Mouse (Mus musculus): ENCODE measurements around the gene Fam240a.
A peak's percentile ranks its signal among the peaks of the same experiment; 100 is the strongest.

Gene Fam240a

GRCm38 (mm10) chr9:110944265-110944664, 27.6 kb upstream of the Fam240a start:
- peak; percentile 54 for DNase-seq

- DNase-seq: peak; percentile 61
Observed at GRCm38 (mm10) chr9:110937506-110938490, 21.1 kb upstream of the Fam240a start.

- no peak for DNase-seq
Observed at GRCm38 (mm10) chr9:110935941-110936340, 19.3 kb upstream of the Fam240a start.

DNA sequence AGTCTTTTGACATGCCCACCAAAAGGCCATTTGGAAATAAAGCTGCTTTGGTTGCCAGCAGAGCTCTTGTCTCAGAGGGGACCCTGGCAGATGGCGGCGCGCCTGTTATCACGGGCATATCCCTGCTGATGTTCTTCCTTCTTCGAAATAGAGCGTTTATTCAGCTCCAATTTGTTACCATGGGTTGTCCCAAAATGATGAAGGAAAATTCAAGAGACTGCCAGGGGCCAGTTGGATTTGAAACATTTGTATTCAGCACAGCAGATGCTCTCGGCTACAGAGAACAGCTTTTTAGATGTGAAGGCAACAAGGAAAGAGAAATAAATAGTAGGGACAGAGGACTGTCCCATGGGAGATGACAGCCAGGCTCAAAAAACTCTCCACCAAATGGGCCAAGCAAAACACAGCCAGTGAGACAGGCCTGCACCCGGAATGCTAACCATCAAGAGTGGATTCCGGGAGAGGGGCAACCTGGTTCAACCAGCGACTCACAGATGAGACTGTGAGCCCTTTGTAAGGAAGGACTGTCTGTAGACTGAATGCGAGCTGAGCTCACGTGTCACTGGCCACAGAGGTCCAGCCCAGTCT, 17.3 kb upstream of the Fam240a start:
- no peak for DNase-seq

DNA sequence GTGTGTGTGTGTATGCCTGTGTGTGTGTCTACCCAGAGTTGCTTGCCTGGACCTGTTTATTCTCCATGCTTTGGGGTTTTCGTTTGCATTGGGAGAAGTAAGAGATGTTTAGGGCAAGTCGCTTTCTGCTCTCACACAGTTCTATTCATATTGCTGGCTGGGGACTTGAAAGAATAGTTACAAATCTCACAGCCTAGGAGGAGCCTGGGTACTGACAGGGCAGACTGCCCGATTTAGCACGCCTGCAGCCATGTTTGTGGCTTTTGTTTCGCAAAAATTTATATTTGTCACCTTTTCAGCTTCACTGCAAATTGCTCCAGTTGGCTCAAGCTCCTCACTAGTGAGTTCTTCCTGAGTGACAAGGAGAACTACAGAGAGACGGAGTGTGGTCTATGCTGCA, 14.9 kb upstream of the Fam240a start:
- no peak for DNase-seq

GRCm38 (mm10) chr9:110922759-110923158, 6.1 kb upstream of the Fam240a start:
- DNase-seq: peak; percentile 85

DNA sequence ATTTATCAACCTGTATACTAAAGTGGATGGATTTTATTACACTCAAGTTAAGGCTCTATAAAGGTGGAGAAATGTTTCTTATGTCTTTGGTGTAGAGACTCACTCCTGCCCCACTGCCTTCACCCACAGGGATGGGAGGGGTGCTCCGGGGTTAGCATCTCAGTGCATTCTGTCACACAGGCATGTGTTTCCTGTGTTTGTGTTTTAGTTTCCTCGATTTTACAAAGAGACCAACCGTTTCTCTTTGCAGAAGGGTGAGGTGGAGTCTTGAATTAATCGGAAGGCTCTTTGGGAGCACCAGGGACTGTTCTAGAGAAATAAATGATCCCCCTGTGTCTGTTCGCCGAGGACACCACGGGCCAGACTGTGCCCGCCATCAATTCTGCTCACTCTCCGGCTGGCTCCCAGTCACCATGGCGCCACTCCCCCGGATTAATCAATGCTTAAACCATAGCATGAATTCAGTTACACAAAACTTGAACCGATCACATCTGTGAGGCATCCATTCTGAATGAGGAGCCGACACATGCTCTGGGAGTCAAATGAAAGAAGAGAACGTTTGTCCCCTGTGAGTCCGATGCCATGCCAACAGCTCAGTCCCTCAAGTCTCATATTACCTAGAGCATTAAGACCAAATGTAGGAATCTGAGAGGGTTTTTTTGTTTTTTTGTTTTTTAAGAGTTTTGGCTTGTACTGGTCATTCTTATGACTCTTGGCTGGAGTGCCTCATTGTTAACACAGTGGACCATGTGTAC, 4.2 kb upstream of the Fam240a start:
- peak; percentile 16 for DNase-seq

DNA sequence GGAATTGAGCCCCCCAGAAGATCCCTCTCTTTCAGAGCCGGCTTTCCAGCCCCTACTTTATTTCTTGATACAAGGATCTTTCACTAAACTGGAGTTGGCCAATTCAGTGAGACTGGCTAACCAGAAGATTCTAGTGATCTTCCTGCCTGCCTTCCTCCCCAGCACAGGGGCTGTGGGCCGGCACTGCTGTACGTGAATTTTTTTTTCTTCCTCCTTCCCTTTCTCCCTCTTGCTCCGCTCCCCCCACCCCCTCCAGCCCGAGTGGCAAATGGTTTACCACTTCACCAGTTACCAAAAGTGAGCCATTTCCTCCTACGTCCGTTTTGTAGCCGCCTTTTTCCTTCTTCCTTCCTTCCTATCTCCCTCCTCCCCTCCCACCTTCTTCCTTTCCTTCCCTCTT, 1.2 kb downstream of the Fam240a start:
- no peak for DNase-seq

DNA sequence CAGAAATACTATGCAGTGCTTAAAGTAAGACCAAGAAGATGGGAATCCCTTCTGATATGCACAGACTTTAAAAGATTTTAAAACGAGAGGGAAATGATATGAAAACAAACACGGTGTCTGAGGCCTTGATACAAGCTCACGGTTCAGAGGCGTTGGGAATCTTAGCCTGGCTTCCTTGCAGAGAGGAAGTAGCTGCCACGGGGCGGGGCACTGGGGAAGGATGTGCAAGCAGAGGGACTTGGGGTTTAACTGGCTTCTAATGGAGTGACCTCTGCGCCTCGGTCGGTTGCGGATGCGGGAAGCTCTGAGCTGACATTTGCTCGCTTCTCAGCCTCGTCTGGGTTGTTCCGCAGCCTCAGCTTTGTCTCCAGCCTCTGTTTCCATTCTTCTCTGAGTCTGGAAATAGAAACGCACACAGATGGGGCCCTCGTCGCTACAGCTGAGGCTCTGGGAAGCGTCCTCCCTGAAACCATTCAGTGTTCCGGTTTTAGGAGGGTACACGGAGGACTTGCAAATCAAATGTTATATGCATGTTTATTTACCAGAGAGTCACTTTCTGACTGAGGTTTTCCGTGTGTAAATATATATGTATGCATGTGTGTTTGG, 1.9 kb downstream of the Fam240a start:
- DNase-seq: no peak

GRCm38 (mm10) chr9:110909371-110909967, 7.2 kb downstream of the Fam240a start:
- DNase-seq: no peak

DNA sequence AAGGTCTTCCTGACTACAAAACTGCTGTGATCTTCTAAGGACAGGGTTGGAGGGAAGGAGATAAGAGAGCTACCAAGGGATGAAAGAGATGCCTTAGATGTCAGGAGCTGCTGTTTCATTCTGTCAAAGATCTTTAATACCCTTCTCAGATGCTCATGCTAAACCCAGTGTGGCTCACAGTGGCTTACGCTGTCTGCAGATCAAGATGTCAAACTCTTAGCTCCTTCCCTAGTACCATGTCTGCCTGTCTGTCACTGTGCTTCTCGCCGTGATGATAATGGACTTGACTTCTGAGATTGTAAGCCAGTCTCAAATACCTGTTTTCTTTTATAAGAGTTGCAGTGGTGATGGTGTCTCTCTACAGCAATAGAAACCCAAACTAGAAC, 8.0 kb downstream of the Fam240a start:
- no peak for DNase-seq

DNA sequence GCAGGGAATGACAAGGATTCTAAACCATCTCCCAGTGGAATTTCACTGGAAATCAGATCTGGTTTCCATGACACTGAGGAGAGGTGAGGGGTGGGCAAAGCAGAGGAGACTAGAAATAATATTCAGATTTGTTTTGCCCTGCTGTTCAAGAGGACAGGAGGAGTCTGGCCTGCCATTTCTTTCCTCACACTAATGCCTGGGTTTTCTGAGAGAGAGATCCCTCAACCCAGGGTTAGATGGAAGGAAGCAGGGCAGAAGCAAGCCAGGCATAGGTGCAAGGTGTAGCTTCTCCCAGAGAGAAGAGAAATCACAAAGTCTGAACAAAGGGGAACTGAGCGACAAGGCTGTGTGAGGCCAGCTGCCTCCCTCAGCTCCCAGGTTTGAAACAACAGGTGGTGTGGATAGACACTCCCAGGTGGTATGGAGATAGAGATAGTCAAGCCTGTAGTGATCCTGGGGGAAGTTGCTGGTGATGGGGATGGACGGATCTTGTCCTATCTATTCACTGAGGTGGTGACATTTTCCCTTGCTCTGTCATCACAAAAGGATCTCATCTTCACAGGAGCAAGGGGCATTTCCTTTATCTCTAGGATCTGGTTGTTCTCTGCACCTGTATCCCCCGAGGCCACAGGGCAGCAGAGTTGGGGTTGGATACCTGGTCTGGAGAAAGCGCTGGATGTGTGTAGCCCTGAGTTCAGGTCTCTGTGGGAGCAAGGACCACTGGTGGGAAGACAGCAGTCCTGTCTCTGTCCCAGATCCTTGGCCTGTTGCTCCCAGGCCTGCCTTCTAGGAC, 8.6 kb downstream of the Fam240a start:
- no peak for DNase-seq

DNA sequence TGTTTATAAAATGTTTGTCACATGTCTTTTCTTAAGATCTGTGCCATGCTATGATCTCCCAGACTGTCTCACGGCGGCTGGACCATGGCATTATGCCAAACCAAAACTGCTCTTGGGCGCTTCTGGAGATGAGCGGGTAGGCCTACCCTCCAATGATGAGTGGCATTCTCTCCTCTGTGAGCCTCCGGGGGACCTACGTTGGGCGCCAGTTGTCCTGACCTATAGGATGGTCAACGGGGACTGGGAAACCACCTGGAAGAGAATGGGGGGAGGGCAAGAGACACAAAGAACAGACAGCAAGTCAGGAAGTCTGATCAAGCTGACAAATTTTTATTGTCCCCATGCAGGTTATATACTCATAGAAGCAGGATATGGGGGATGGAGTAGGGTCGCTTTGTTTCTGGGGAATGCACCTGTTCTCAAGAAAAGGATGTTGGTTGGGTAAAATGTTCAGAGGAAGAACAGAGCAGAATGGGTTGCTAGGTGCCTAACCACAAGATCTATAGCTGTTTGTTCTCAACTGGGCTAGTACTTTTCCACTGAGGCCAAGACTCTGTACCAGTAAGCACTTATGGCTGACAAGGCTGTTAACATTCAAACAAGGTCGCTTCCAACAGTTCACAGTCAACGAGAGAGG, 9.3 kb downstream of the Fam240a start:
- DNase-seq: no peak

DNA sequence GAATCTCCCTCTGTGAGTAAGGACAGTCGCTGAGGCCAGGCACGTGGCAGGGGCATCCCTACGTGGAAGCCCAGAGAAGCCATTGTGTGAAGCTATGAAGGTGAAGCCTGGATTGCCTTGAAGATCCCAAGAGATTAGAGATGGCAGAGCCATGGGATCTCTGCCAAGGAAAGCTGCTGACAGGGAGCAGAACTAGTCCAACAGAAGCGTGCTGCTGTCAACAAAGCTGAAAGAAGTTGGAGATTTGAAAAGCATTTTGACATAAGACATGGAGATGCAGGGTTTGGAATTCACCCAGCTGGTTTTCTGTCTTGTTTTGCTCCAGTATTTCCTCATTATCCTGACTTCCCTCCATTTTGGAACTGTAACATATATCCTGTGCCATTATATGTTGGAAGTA, 14.4 kb downstream of the Fam240a start:
- DNase-seq: no peak

DNA sequence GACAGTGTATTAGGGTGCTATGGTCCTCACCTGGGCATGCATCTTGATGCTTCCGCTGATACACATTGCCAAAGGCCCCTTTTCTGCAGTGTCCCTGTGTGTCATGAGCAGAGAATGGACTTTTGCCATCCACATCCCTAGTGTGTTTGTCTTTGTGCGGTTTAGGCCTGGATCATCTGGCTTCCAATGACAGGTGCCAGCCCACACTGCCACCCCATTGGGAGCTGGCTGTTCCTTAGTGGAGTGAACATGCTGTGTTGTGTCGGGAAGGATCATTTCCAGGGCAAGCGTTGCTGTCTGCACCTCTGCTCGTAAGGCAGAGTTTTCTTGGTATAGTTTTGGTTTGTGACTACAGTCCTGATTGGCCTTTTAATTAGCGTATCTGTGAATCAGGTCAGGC, 15.5 kb downstream of the Fam240a start:
- no peak for DNase-seq

DNA sequence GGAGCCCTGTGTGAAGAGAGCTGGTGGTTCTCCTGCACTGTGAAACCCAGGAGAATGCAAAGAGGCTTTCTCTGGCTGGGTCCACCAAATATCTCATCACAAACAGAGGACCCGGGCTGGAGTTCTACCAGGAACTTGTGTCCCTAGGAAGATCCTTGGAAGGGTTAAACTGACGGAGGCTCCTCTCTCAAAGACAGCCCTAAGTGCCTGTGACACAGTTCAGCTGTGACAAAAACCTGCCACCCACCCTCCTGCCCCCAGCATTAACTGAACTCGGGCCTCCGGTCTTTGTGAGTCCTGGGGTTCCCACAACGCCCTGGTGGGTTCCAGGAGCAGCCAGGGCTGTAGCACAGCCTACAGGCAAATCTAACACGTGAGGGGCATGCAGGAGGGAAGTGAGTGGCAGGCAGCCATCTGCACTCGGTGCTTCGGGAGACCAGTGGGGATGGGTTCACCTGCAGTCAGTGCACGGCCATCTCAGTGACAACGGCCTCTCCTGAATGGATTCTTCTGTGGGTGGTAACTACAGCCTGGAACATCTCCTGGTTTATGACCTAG, 17.1 kb downstream of the Fam240a start:
- no peak for DNase-seq

- DNase-seq: peak; percentile 67
Observed at GRCm38 (mm10) chr9:110896595-110896994, 20.1 kb downstream of the Fam240a start.

DNA sequence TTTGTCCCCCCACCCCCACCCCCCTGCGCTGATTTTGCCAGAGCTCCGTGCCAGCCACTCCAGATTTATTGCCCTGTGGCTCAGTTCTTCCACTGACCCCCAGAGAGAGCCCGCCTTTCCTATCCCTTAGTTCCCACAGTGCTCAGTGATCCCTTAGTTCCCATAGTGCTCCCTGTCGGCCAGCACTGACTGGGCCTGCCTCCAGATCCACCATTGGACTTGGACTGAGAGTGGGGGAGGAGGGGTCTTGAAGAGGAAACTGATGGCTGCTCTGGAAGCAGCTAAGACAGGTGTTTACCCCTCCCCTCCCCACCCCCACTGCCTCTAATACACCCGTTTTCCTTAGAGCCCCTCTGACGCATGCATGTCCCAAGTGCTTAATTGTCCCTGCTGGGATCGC, 20.7 kb downstream of the Fam240a start:
- DNase-seq: no peak

DNA sequence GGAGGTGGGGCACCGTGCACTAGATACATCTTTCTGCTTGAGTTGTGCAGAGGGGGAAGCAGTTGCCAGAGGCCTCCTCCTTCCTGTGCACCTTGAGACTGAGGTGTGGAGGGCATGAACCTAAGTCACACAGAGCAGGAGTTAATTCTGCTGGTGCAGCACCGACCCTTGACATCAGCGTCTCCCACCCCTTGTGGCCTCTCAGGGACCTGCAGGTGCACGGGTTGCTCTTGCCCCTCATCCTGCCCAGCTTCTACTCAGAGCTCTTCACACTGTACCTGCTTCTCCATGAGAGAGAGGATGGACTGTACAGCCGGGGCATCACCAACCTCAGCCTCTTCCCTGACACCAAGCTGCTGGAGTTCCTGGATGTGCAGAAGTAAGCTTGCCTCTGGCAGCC, 21.2 kb downstream of the Fam240a start:
- DNase-seq: no peak

- no peak for DNase-seq
Observed at GRCm38 (mm10) chr9:110893429-110893828, 23.2 kb downstream of the Fam240a start.

DNA sequence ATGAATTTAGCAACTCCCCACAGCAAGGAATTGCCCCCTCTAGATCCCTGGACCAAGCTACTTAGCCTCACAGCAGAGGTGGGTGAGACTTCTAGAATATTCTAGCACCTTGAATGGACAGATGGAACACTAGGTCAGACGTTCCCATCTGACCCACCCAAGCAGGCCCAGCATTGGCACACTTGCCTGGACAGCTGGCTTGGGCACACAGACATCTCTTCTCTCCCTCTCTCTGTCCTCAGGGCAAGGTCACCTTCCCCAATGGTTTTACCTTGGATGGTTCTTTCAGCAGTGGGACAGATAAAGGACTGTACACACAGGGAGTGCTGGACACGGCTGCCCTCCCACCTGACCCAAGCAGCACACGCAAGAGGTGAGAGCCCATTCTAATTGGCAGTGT, 24.1 kb downstream of the Fam240a start:
- no peak for DNase-seq
